Mouse (Mus musculus) adrenal gland, postnatal 0 days (tissue): ENCODE data around the gene Nrk. TPM values are rescaled to one million over a fixed set of nuclear protein-coding genes. Genes with fewer than 3 reads are reported as not detected.

Experiments
- polyA plus RNA-seq: library from polyadenylated mRNA; unstranded; fragments of >200 nt; fragmentation: Nextera tagmentation; extraction: Ambion mirVana; gene quantifications from 2 replicates; pipeline ENCODE4 v1.2.1, GENCODE M21; 2015

Nrk gene
- polyA plus RNA-seq, result 11.7 and 13.0 TPM in 2 replicates

DNA sequence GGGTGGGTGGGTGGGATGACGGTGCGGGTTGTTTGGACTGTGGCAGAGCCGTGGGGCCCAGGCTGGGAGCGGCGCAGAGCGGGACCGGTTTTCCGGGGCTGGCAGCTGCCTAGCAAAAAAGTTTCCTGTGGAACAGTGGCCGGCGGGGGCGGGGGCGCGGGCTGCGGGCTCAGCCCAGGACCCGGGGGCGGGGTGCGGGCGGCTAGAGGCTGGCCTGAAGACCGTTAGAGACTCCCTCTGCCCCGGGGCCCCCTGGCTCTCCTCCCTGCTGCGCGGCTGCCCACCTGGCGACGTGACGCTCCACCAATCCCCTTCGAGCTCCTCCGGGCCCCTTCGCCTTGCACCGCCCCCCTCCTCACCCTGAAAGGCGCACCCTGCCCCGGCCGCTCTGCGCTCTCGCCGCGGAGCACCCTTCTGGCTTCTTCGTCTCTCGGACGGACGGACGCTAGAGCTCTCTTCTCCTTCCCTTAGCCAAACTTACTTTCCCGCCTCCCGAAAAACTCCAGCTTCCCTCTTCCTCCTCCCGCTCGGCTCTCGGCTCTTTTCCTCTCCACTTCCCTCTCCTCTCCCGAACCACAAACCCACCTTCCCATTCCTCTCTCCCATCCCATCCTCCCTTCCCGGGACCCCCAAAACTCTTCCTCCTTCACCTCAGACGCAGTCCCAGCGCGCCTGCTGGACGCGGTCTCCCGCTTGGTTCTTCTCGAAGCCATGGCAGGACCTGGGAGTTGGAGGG lies at the start of gene Nrk:
Nrk (plus strand) TSS at position 390 of the 736 bp plus-strand sequence.

Other genes starting within 250 kb of the Nrk start
- gene Serpina7, start 170.8 kb downstream of the Nrk start, polyA plus RNA-seq, result 2.2 and 2.8 TPM in 2 replicates
- not detected in 2 replicates for gene 4930513O06Rik, start 171.8 kb downstream of the Nrk start, polyA plus RNA-seq